Mouse (Mus musculus): ENCODE results near the gene Klhl25.

- no peak for TF ChIP-seq MYOD1 (IDR thresholded peaks at IDR 0.05; ENCODE audit: control insufficient read depth, insufficient read length, low read depth)
- no peak for TF ChIP-seq MAX (IDR thresholded peaks at IDR 0.05)
- TF ChIP-seq CTCF (IDR thresholded peaks at IDR 0.05; ENCODE audit: control insufficient read depth, insufficient read depth, insufficient read length): no peak
- no peak for TF ChIP-seq MYOG (IDR thresholded peaks at IDR 0.05; ENCODE audit: control insufficient read depth, extremely low read depth, insufficient read length)
- TF ChIP-seq USF1 (IDR thresholded peaks at IDR 0.05; ENCODE audit: low read depth): no peak
These were observed 913 bp downstream of the Klhl25 start for GRCm38 (mm10) chr7:75848776-75849670.

Data from C2C12 (cell line).